Mouse (Mus musculus) myocyte (in vitro differentiated cells): ENCODE results near the gene Reg4. TPM values are rescaled to one million over a fixed set of nuclear protein-coding genes. Genes with fewer than 3 reads are reported as not detected.

Experiments
- H3K27me3 ChIP-seq: one replicate; pipeline ENCODE4 v1.6.1; 2011; ENCODE audit not compliant: control insufficient read depth, insufficient read depth, insufficient read length
- H3K36me3 ChIP-seq: one replicate; pipeline ENCODE4 v1.6.1; 2011; ENCODE audit not compliant: control insufficient read depth, insufficient read depth
- H3K4me2 ChIP-seq: one replicate; pipeline ENCODE4 v1.6.1; 2011; ENCODE audit warnings: low read depth, control low read depth
- H3K4me3 ChIP-seq: one replicate; pipeline ENCODE4 v1.5.1; 2011; ENCODE audit warnings: mild to moderate bottlenecking, control low read depth, moderate library complexity
- H3K79me2 ChIP-seq: one replicate; pipeline ENCODE4 v1.6.1; 2011; ENCODE audit not compliant: control insufficient read depth, insufficient read depth
- H3ac ChIP-seq: one replicate; pipeline ENCODE4 v1.6.1; 2011; ENCODE audit not compliant: control insufficient read depth, insufficient read length
- CEBPB ChIP-seq: IDR thresholded peaks from 2 replicates; pipeline ENCODE4 v1.6.1; 2011; ENCODE audit warnings: mild to moderate bottlenecking, moderate library complexity; ENCODE audit not compliant: poor library complexity, insufficient read depth, severe bottlenecking
- E2F4 ChIP-seq: IDR thresholded peaks from one replicate; pipeline ENCODE4 v1.6.1; 2011; ENCODE audit warnings: mild to moderate bottlenecking, control low read depth, moderate library complexity; ENCODE audit not compliant: insufficient read depth
- MAX ChIP-seq: IDR thresholded peaks from one replicate; pipeline ENCODE4 v1.6.1; 2011; ENCODE audit warnings: low read depth, mild to moderate bottlenecking, control low read depth
- MYOD1 ChIP-seq, 3 experiments: IDR thresholded peaks; one replicate each; pipeline ENCODE4 v1.6.1; 2011; ENCODE audit warnings: control low read depth in 2 of 3, low read depth in 2 of 3, mild to moderate bottlenecking in 2 of 3, moderate library complexity in 1 of 3; ENCODE audit not compliant: insufficient read length in 2 of 3, control insufficient read depth in 1 of 3
- MYOG ChIP-seq, 3 experiments: IDR thresholded peaks; one replicate each; pipeline ENCODE4 v1.6.1; 2011; ENCODE audit warnings: control low read depth in 2 of 3, low read depth in 2 of 3, mild to moderate bottlenecking in 2 of 3; ENCODE audit not compliant: insufficient read length in 2 of 3, control insufficient read depth in 1 of 3, insufficient read depth in 1 of 3
- POLR2A ChIP-seq: IDR thresholded peaks from one replicate; pipeline ENCODE4 v1.6.1; 2011; ENCODE audit warnings: low read depth, mild to moderate bottlenecking, control low read depth, moderate library complexity; ENCODE audit not compliant: insufficient read length
- POLR2AphosphoS2 ChIP-seq: IDR thresholded peaks from one replicate; pipeline ENCODE4 v1.6.1; 2011; ENCODE audit warnings: low read depth, control low read depth; ENCODE audit not compliant: insufficient read length
- REST ChIP-seq: IDR thresholded peaks from one replicate; pipeline ENCODE4 v1.6.1; 2011; ENCODE audit warnings: mild to moderate bottlenecking, control low read depth, moderate library complexity; ENCODE audit not compliant: insufficient read depth, insufficient read length
- SRF ChIP-seq: IDR thresholded peaks from one replicate; pipeline ENCODE4 v1.6.1; 2011; ENCODE audit warnings: low read depth; ENCODE audit not compliant: control insufficient read depth, insufficient read length
- TCF12 ChIP-seq: IDR thresholded peaks from one replicate; pipeline ENCODE4 v1.6.1; 2011; ENCODE audit warnings: mild to moderate bottlenecking, control low read depth; ENCODE audit not compliant: poor library complexity, insufficient read depth, severe bottlenecking
- TCF3 ChIP-seq: IDR thresholded peaks from one replicate; pipeline ENCODE4 v1.6.1; 2011; ENCODE audit warnings: low read depth, control low read depth; ENCODE audit not compliant: insufficient read length
- USF1 ChIP-seq: IDR thresholded peaks from one replicate; pipeline ENCODE4 v1.6.1; 2011; ENCODE audit warnings: low read depth, mild to moderate bottlenecking, control low read depth, moderate library complexity
- polyA plus RNA-seq: library from polyadenylated mRNA; unstranded; fragments of >200 nt; fragmentation: generic; extraction: Trizol; gene quantifications from one replicate; pipeline ENCODE4 v1.2.1, GENCODE M21; 2012; ENCODE audit warnings: missing spikeins

The Reg4 gene
- polyA plus RNA-seq, 1 experiment = not detected

GRCm38 (mm10) chr3:98233504-98233903, 11.5 kb downstream of the Reg4 start:
- H3K79me2 ChIP-seq = no peaks in the 10 kb centered on the region
- H3K36me3 ChIP-seq = no peaks in the 10 kb centered on the region
- no peak overlapping the region for H3K4me3 ChIP-seq
- H3K27me3 ChIP-seq = peaks cover 5% of the 10 kb centered on the region
- no peak overlapping the region for H3K4me2 ChIP-seq
- no peak overlapping the region for H3ac ChIP-seq
- no peak for TF ChIP-seq USF1
- no peak for TF ChIP-seq MYOD1 (IDR thresholded peaks at IDR 0.05; ENCODE audit: control insufficient read depth in 1 of 3, insufficient read length in 2 of 3, low read depth in 2 of 3)

- no peak for TF ChIP-seq POLR2AphosphoS2
- TF ChIP-seq POLR2A = no peak
- TF ChIP-seq MYOG (IDR thresholded peaks at IDR 0.05; ENCODE audit: control insufficient read depth in 1 of 3, insufficient read depth in 1 of 3, insufficient read length in 2 of 3, low read depth in 2 of 3) = no peak
- TF ChIP-seq E2F4 = no peak
- TF ChIP-seq MAX = no peak
- TF ChIP-seq TCF12 = no peak
- TF ChIP-seq SRF = no peak
- TF ChIP-seq CEBPB = no peak
- TF ChIP-seq MYOD1 (IDR thresholded peaks at IDR 0.05; ENCODE audit: control insufficient read depth in 1 of 3, insufficient read length in 2 of 3, low read depth in 2 of 3) = no peak
- no peak for TF ChIP-seq TCF3
- Histone ChIP-seq H3K4me2 (no peak overlapping the region), H3ac (no peak overlapping the region), H3K27me3 (peaks cover 6% of the 10 kb centered on the region), H3K4me3 (no peak overlapping the region), H3K79me2 (no peaks in the 10 kb centered on the region), H3K36me3 (no peaks in the 10 kb centered on the region)
Observed at GRCm38 (mm10) chr3:98236266-98236665, 14.3 kb downstream of the Reg4 start.

GRCm38 (mm10) chr3:98237240-98237639, 15.3 kb downstream of the Reg4 start:
- no peak for TF ChIP-seq MYOD1 (IDR thresholded peaks at IDR 0.05; ENCODE audit: control insufficient read depth in 1 of 3, insufficient read length in 2 of 3, low read depth in 2 of 3)
- TF ChIP-seq USF1 = no peak
- no peak for TF ChIP-seq REST
- no peak for TF ChIP-seq POLR2A
- no peak for TF ChIP-seq MYOG (IDR thresholded peaks at IDR 0.05; ENCODE audit: control insufficient read depth in 1 of 3, insufficient read depth in 1 of 3, insufficient read length in 2 of 3, low read depth in 2 of 3)
- no peak for TF ChIP-seq TCF3
- Histone ChIP-seq H3K4me3 (no peak overlapping the region), H3K36me3 (no peaks in the 10 kb centered on the region), H3K4me2 (no peak overlapping the region), H3K27me3 (peaks cover 11% of the 10 kb centered on the region), H3ac (no peak overlapping the region), H3K79me2 (no peaks in the 10 kb centered on the region)

GRCm38 (mm10) chr3:98238150-98238549, 16.2 kb downstream of the Reg4 start:
- no peak overlapping the region for H3ac ChIP-seq
- no peaks in the 10 kb centered on the region for H3K36me3 ChIP-seq
- no peak overlapping the region for H3K4me3 ChIP-seq
- H3K27me3 ChIP-seq = peaks cover 11% of the 10 kb centered on the region
- no peaks in the 10 kb centered on the region for H3K79me2 ChIP-seq
- TF ChIP-seq MYOD1 (IDR thresholded peaks at IDR 0.05; ENCODE audit: control insufficient read depth in 1 of 3, insufficient read length in 2 of 3, low read depth in 2 of 3) = no peak
- H3K4me2 ChIP-seq = no peak overlapping the region

GRCm38 (mm10) chr3:98242051-98242450, 20.1 kb downstream of the Reg4 start:
- no peak overlapping the region for H3K4me2 ChIP-seq
- no peak overlapping the region for H3ac ChIP-seq
- peaks cover 11% of the 10 kb centered on the region for H3K27me3 ChIP-seq
- TF ChIP-seq USF1 (no peak), POLR2A (no peak), TCF3 (no peak), MYOG (IDR thresholded peaks at IDR 0.05; ENCODE audit: control insufficient read depth in 1 of 3, insufficient read depth in 1 of 3, insufficient read length in 2 of 3, low read depth in 2 of 3) (no peak), E2F4 (no peak), CEBPB (no peak), POLR2AphosphoS2 (no peak), MYOD1 (IDR thresholded peaks at IDR 0.05; ENCODE audit: control insufficient read depth in 1 of 3, insufficient read length in 2 of 3, low read depth in 2 of 3) (no peak), REST (no peak), SRF (no peak), TCF12 (no peak), MAX (no peak)
- H3K36me3 ChIP-seq = no peaks in the 10 kb centered on the region
- H3K4me3 ChIP-seq = no peak overlapping the region
- H3K79me2 ChIP-seq = no peaks in the 10 kb centered on the region
